Mouse (Mus musculus): ENCODE data around the gene Mapk6. TPM values are rescaled to one million over a fixed set of nuclear protein-coding genes. Genes with fewer than 3 reads are reported as not detected.

The Mapk6 gene
- total and polyA plus RNA-seq, 3 experiments, result 19.6 to 91.0 (median 44.1) TPM

GRCm38 (mm10) chr9:75408204-75408826, 1.5 kb downstream of the Mapk6 start (continued):
- no peak for TF ChIP-seq ZC3H11A (IDR thresholded peaks at IDR 0.05; ENCODE audit: low read depth, low read length)
- TF ChIP-seq ZKSCAN1 (IDR thresholded peaks at IDR 0.05; ENCODE audit: low read depth, low read length), result no peak

GRCm38 (mm10) chr9:75407803-75408202, 2.0 kb downstream of the Mapk6 start:
- peaks cover 50% of the 10 kb centered on the region for H3K79me2 ChIP-seq (ENCODE audit: control insufficient read depth, insufficient read depth, low read length, poor library complexity)
- peak overlapping the region; percentile 34 to 70 for H3K4me3 ChIP-seq (ENCODE audit: control insufficient read depth in 1 of 2, insufficient read depth in 1 of 2, low read depth in 2 of 2, low read length in 2 of 2)
- DNase-seq (ENCODE audit: low read depth, low spot score), result peak; percentile 77
- TF ChIP-seq TAL1 (IDR thresholded peaks at IDR 0.05; ENCODE audit: low read length), result no peak
- peak; percentile 45; the same call in 1 of the 2 replicates for TF ChIP-seq MAFK (IDR thresholded peaks at IDR 0.05; ENCODE audit: borderline replicate concordance, low read depth, low read length)
- TF ChIP-seq E2F4 (IDR thresholded peaks at IDR 0.05; ENCODE audit: borderline replicate concordance, low read depth, low read length), result no peak
- TF ChIP-seq ETS1 (IDR thresholded peaks at IDR 0.05; ENCODE audit: low read depth, low read length), result no peak
- TF ChIP-seq RCOR1 (IDR thresholded peaks at IDR 0.05; ENCODE audit: low read depth, low read length), result no peak
- peak; percentile 91 for TF ChIP-seq ZNF384 (IDR thresholded peaks at IDR 0.05; ENCODE audit: low read depth, low read length)
- TF ChIP-seq GATA1 (IDR thresholded peaks at IDR 0.05; ENCODE audit: low read depth, low read length), result peak; percentile 44; the same call in 1 of the 2 replicates
- 0 out of 2 replicates have a peak, but pooled peaks have one; percentile 61 for TF ChIP-seq JUND (IDR thresholded peaks at IDR 0.05; ENCODE audit: low read depth, low read length)
- no peak for TF ChIP-seq MEF2A (IDR thresholded peaks at IDR 0.05; ENCODE audit: extremely low read depth, insufficient replicate concordance, low read depth, low read length, poor library complexity, severe bottlenecking)
- H3K27ac ChIP-seq (ENCODE audit: control insufficient read depth, low read depth, low read length), result peak overlapping the region; percentile 52
- H3K4me1 ChIP-seq (ENCODE audit: control insufficient read depth in 1 of 2, insufficient read depth in 2 of 2, low read length in 2 of 2), result peaks cover 9 to 17% of the 10 kb centered on the region in 2 experiments
- H3K9ac ChIP-seq (ENCODE audit: control insufficient read depth, low read depth, low read length, poor library complexity, severe bottlenecking), result peak overlapping the region; percentile 99
- no peaks in the 10 kb centered on the region for H3K9me3 ChIP-seq (replicated peaks; ENCODE audit: insufficient read depth, low read length)
- H3K36me3 ChIP-seq (ENCODE audit: control insufficient read depth in 1 of 2, insufficient read depth in 2 of 2, low read length in 2 of 2), result peaks cover 0 to 26% of the 10 kb centered on the region in 2 experiments; a peak in 2 of 4 replicates
- H3K27me3 ChIP-seq (ENCODE audit: control insufficient read depth in 1 of 2, insufficient read depth in 2 of 2, low read length in 2 of 2), result no peaks in the 10 kb centered on the region

GRCm38 (mm10) chr9:75406121-75406520, 3.7 kb downstream of the Mapk6 start:
- TF ChIP-seq EP300 (IDR thresholded peaks at IDR 0.05; ENCODE audit: low read depth in 1 of 2, low read length in 2 of 2) (no peak), SIN3A (IDR thresholded peaks at IDR 0.05; ENCODE audit: low read length) (no peak), HCFC1 (IDR thresholded peaks at IDR 0.05; ENCODE audit: low read depth, low read length) (no peak)
- H3K4me1 ChIP-seq (ENCODE audit: control insufficient read depth in 1 of 2, insufficient read depth in 2 of 2, low read length in 2 of 2), result peaks cover 4 to 16% of the 10 kb centered on the region in 2 experiments

More at GRCm38 (mm10) chr9:75406121-75406520, 3.7 kb downstream of the Mapk6 start:
- Histone ChIP-seq H3K36me3 (ENCODE audit: control insufficient read depth in 1 of 2, insufficient read depth in 2 of 2, low read length in 2 of 2) (peaks cover 0 to 20% of the 10 kb centered on the region in 2 experiments; a peak in 2 of 4 replicates), H3K27me3 (ENCODE audit: control insufficient read depth in 1 of 2, insufficient read depth in 2 of 2, low read length in 2 of 2) (no peaks in the 10 kb centered on the region), H3K4me3 (ENCODE audit: control insufficient read depth in 1 of 2, insufficient read depth in 1 of 2, low read depth in 2 of 2, low read length in 2 of 2) (no peak overlapping the region), H3K9ac (ENCODE audit: control insufficient read depth, low read depth, low read length, poor library complexity, severe bottlenecking) (no peak overlapping the region), H3K27ac (ENCODE audit: control insufficient read depth, low read depth, low read length) (no peak overlapping the region), H3K79me2 (ENCODE audit: control insufficient read depth, insufficient read depth, low read length, poor library complexity) (peaks cover 65% of the 10 kb centered on the region), H3K9me3 (replicated peaks; ENCODE audit: insufficient read depth, low read length) (no peaks in the 10 kb centered on the region)
- DNase-seq (ENCODE audit: low read depth, low spot score), result no peak
